Mouse (Mus musculus) MEL (cell line): ENCODE data around the gene Hist2h4. TPM values are rescaled to one million over a fixed set of nuclear protein-coding genes. Genes with fewer than 3 reads are reported as not detected.
"Not testable (repeated sequence)": the region's sequence is repeated elsewhere in the genome, so short reads cannot be mapped to it uniquely, and the experiment has no call there.

ENCODE experiments used
- DNase-seq: peaks from one replicate; pipeline ENCODE4 v3.0.0; 2011; ENCODE audit warnings: low read depth, low spot score
- H3K27ac ChIP-seq: 2 replicates; pipeline ENCODE4 v1.5.1; 2012; ENCODE audit warnings: low read depth, mild to moderate bottlenecking, control low read depth, low read length, moderate library complexity; ENCODE audit not compliant: control insufficient read depth
- H3K27me3 ChIP-seq, 2 experiments: fragments of 150-350 bp in 1 of 2; sonication (generic) in 1 of 2; 2 replicates each; pipeline ENCODE4 v1.6.1; 2012; ENCODE audit warnings: low read length in 2 of 2, mild to moderate bottlenecking in 2 of 2, improper control_type of control experiment in 1 of 2, moderate library complexity in 1 of 2; ENCODE audit not compliant: insufficient read depth in 2 of 2, control insufficient read depth in 1 of 2
- H3K36me3 ChIP-seq, 2 experiments: 2 replicates each; pipeline ENCODE4 v1.6.1; 2012 to 2014; ENCODE audit warnings: low read length in 2 of 2, improper control_type of control experiment in 1 of 2, inconsistent platforms in 1 of 2, mild to moderate bottlenecking in 1 of 2; ENCODE audit not compliant: insufficient read depth in 2 of 2, control insufficient read depth in 1 of 2
- H3K4me1 ChIP-seq, 2 experiments: fragments of 150-350 bp in 1 of 2; sonication (generic) in 1 of 2; 2 replicates each; pipeline ENCODE4 v1.6.1; 2012; ENCODE audit warnings: low read length in 2 of 2, improper control_type of control experiment in 1 of 2, mild to moderate bottlenecking in 1 of 2; ENCODE audit not compliant: insufficient read depth in 2 of 2, control insufficient read depth in 1 of 2
- H3K4me3 ChIP-seq, 2 experiments: fragments of 150-350 bp in 1 of 2; sonication (generic) in 1 of 2; 2 replicates each; pipeline ENCODE4 v1.5.1; 2012; ENCODE audit warnings: low read depth in 2 of 2, low read length in 2 of 2, mild to moderate bottlenecking in 2 of 2, moderate library complexity in 2 of 2, control low read depth in 1 of 2, improper control_type of control experiment in 1 of 2; ENCODE audit not compliant: control insufficient read depth in 1 of 2, insufficient read depth in 1 of 2
- H3K79me2 ChIP-seq: 2 replicates; pipeline ENCODE4 v1.6.1; 2012; ENCODE audit warnings: mild to moderate bottlenecking, low read length, moderate library complexity; ENCODE audit not compliant: control insufficient read depth, poor library complexity, insufficient read depth
- H3K9ac ChIP-seq: 2 replicates; pipeline ENCODE4 v1.6.1; 2012; ENCODE audit warnings: low read depth, mild to moderate bottlenecking, control low read depth, low read length, moderate library complexity; ENCODE audit not compliant: control insufficient read depth, poor library complexity, severe bottlenecking
- H3K9me3 ChIP-seq: fragments of 150-350 bp; sonication (generic); replicated peaks from 2 replicates; pipeline ENCODE4 v1.6.1; 2012; ENCODE audit warnings: mild to moderate bottlenecking, low read length, improper control_type of control experiment, moderate library complexity; ENCODE audit not compliant: insufficient read depth
- CTCF ChIP-seq, 3 experiments: IDR thresholded peaks in 2 of 3; conservative IDR thresholded peaks in 1 of 3; 2 replicates each; pipeline ENCODE4 v1.5.1; 2011 to 2012; ENCODE audit warnings: low read length in 3 of 3, low read depth in 2 of 3, mild to moderate bottlenecking in 2 of 3, improper control_type of control experiment in 1 of 3, inconsistent platforms in 1 of 3, mixed read lengths in 1 of 3, moderate library complexity in 1 of 3; ENCODE audit not compliant: control insufficient read depth in 1 of 3, insufficient read depth in 1 of 3, poor library complexity in 1 of 3, severe bottlenecking in 1 of 3
- E2F4 ChIP-seq: IDR thresholded peaks from 2 replicates; pipeline ENCODE4 v1.6.1; 2011; ENCODE audit warnings: low read depth, low read length, improper control_type of control experiment, borderline replicate concordance
- ELF1 ChIP-seq: IDR thresholded peaks from 2 replicates; pipeline ENCODE4 v1.6.1; 2014; ENCODE audit warnings: low read depth, mild to moderate bottlenecking, inconsistent platforms, low read length, improper control_type of control experiment, moderate library complexity
- EP300 ChIP-seq, 2 experiments: IDR thresholded peaks; 2 replicates each; pipeline ENCODE4 v1.6.1; 2011; ENCODE audit warnings: improper control_type of control experiment in 2 of 2, low read length in 2 of 2, low read depth in 1 of 2, mild to moderate bottlenecking in 1 of 2
- ETS1 ChIP-seq: IDR thresholded peaks from 2 replicates; pipeline ENCODE4 v1.6.1; 2012; ENCODE audit warnings: low read depth, mild to moderate bottlenecking, inconsistent platforms, low read length, improper control_type of control experiment, moderate library complexity
- MAZ ChIP-seq: IDR thresholded peaks from 2 replicates; pipeline ENCODE4 v1.6.1; 2012; ENCODE audit warnings: low read depth, mild to moderate bottlenecking, inconsistent platforms, low read length, improper control_type of control experiment
- MEF2A ChIP-seq: IDR thresholded peaks from 2 replicates; pipeline ENCODE4 v1.6.1; 2014; ENCODE audit warnings: low read depth, mild to moderate bottlenecking, inconsistent platforms, low read length, improper control_type of control experiment; ENCODE audit not compliant: poor library complexity, insufficient replicate concordance, severe bottlenecking; ENCODE audit errors: extremely low read depth
- MYC ChIP-seq: IDR thresholded peaks from 2 replicates; pipeline ENCODE4 v1.6.1; 2011; ENCODE audit warnings: low read depth, mild to moderate bottlenecking, low read length, improper control_type of control experiment, moderate library complexity
- POLR2A ChIP-seq, 2 experiments: IDR thresholded peaks; 2 replicates each; pipeline ENCODE4 v1.6.1; 2011 to 2012; ENCODE audit warnings: low read length in 2 of 2, mild to moderate bottlenecking in 2 of 2, control low read depth in 1 of 2, improper control_type of control experiment in 1 of 2, low read depth in 1 of 2, moderate library complexity in 1 of 2; ENCODE audit not compliant: control insufficient read depth in 1 of 2, insufficient read depth in 1 of 2, poor library complexity in 1 of 2
- POLR2AphosphoS2 ChIP-seq: IDR thresholded peaks from 2 replicates; pipeline ENCODE4 v1.6.1; 2011; ENCODE audit warnings: low read length, improper control_type of control experiment
- POLR2AphosphoS5 ChIP-seq: IDR thresholded peaks from 2 replicates; pipeline ENCODE4 v1.6.1; 2012; ENCODE audit warnings: low read depth, borderline replicate concordance, mild to moderate bottlenecking, inconsistent platforms, low read length, moderate library complexity, mixed read lengths
- SMC3 ChIP-seq: IDR thresholded peaks from 2 replicates; pipeline ENCODE4 v1.6.1; 2011; ENCODE audit warnings: low read depth, low read length, improper control_type of control experiment
- TAL1 ChIP-seq: IDR thresholded peaks from 2 replicates; pipeline ENCODE4 v1.6.1; 2012; ENCODE audit warnings: mild to moderate bottlenecking, inconsistent platforms, low read length, moderate library complexity, mixed read lengths
- TBP ChIP-seq: IDR thresholded peaks from 2 replicates; pipeline ENCODE4 v1.8.0; 2011; ENCODE audit warnings: low read depth, low read length, improper control_type of control experiment
- TCF12 ChIP-seq: IDR thresholded peaks from 2 replicates; pipeline ENCODE4 v1.6.1; 2014; ENCODE audit warnings: low read depth, mild to moderate bottlenecking, inconsistent platforms, low read length, improper control_type of control experiment, moderate library complexity
- UBTF ChIP-seq: IDR thresholded peaks from 2 replicates; pipeline ENCODE4 v1.6.1; 2012; ENCODE audit warnings: low read depth, mild to moderate bottlenecking, inconsistent platforms, low read length, improper control_type of control experiment, moderate library complexity, borderline replicate concordance; ENCODE audit not compliant: insufficient read depth
- USF1 ChIP-seq: IDR thresholded peaks from 2 replicates; pipeline ENCODE4 v1.6.1; 2014; ENCODE audit warnings: low read depth, mild to moderate bottlenecking, inconsistent platforms, low read length, improper control_type of control experiment, moderate library complexity
- ZKSCAN1 ChIP-seq: IDR thresholded peaks from 2 replicates; pipeline ENCODE4 v1.6.1; 2012; ENCODE audit warnings: low read depth, mild to moderate bottlenecking, inconsistent platforms, low read length, improper control_type of control experiment, moderate library complexity
- polyA plus RNA-seq, 2 experiments: library from polyadenylated mRNA; stranded (reverse) in 1 of 2; unstranded in 1 of 2; fragments of >175 nt in 1 of 2; fragments of >200 nt in 1 of 2; gene quantifications; 2 replicates each; pipeline versions ENCODE4 v1.2.1 to v1.2.4; 2012; ENCODE audit warnings: low replicate concordance in 2 of 2, low read depth in 1 of 2; ENCODE audit not compliant: insufficient read length in 2 of 2, insufficient read depth in 1 of 2, missing spikeins in 1 of 2
- total RNA-seq: library from RNA; depleted of rRNA; stranded (reverse); fragments of 300-350 nt; gene quantifications from 2 replicates; pipeline ENCODE4 v1.2.3, GENCODE M21; 2012

Hist2h4 gene
- total and polyA plus RNA-seq, 3 experiments = 1.5 to 195 TPM; not detected in 1

DNA sequence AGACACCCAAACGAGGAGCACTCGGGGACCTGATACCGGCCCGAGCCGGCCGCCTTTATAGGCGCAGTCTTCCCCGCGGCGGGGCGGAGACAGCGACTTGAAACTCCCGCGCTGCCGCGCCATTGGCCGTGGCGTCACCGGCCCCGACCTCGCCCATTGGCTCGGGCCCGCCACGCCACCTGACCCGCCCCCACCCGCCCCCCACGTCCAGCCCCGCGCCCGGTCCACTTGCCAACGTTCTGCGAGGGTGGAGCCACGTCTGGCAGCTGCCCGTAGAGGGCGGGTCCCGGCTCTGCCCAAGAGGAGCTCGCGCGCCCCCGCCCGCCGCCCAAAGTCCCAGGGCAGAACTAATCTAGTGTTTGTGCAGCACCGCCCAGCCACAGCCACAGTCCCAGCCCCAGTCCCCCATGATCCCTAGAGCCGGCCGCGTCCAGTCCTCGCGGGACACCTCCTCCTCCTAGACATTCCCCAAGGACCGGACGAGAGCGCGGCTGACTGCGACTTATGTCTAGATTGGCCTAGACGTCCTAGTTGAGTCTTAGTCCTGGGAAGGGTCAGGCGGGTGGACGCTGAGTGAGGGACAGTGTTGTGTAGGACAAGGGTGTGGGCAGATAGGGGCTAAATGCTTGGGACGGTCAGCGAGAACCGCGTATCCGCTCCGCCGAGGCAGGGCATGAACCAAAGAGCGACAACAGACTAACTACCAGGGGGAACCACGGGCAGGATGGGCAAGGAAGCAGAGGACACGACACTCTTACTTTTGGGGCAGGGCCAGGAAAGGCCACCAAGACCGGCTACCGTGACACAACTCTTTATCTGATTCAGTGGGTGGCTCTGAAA lies 23.9 kb downstream of the Hist2h4 start, which contains the start of gene Hist2h3c2:
TSS of gene Hist2h3c2 (minus strand) at position 174 of the 840 bp plus-strand sequence.
- TF ChIP-seq POLR2A (IDR thresholded peaks at IDR 0.05; ENCODE audit: control insufficient read depth in 1 of 2, insufficient read depth in 1 of 2, low read depth in 1 of 2, low read length in 2 of 2, poor library complexity in 1 of 2) (peak in 1 of 2 experiments; percentile 56; a peak in 1 of 4 replicates), POLR2AphosphoS5 (peak; percentile 90)
- peak within 1 kb of the TSS; percentile 93 for H3K27ac ChIP-seq
- peaks cover 0 to 42% of the 10 kb centered on the region in 2 experiments; a peak in 2 of 4 replicates for H3K36me3 ChIP-seq
- peaks cover 10 to 39% of the 10 kb centered on the region in 2 experiments for H3K4me1 ChIP-seq
- not testable (repeated sequence) for DNase-seq, H3K79me2 ChIP-seq, H3K27me3 ChIP-seq, H3K9me3 ChIP-seq
- H3K4me3 ChIP-seq = peak within 1 kb of the TSS; percentile 1 to 57
- peak within 1 kb of the TSS; percentile 74 for H3K9ac ChIP-seq

DNA sequence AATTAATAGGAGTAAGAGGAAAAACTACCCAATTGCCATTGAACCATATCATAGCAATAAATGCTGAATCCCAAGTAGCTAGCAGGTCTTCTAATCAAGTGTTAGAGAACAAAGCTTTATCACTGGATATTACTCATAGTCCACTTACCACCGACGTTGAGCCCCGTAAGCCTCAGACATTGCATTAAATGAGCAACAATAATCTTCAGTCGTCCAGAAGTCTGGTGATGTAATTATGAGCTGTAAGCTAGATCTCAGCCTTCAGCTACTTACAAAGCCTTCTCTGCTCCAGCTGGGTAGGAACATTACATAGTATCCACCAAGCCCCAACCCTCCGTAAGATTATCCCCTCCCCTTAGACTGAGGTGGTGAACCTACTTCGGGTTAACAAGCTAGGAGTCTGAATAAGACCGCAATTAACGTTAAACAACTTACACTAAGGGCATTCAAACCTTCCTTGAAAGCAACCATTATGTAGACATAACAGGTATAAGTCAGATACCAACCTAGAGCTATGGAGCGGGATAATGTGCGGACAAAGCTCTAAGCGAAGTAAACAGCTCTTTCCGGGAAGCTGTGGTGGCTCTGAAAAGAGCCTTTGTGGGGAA lies 25.1 kb downstream of the Hist2h4 start:
- peaks cover 0 to 27% of the 10 kb centered on the region in 2 experiments; a peak in 2 of 4 replicates for H3K4me1 ChIP-seq
- DNase-seq = peak; percentile 98

DNA sequence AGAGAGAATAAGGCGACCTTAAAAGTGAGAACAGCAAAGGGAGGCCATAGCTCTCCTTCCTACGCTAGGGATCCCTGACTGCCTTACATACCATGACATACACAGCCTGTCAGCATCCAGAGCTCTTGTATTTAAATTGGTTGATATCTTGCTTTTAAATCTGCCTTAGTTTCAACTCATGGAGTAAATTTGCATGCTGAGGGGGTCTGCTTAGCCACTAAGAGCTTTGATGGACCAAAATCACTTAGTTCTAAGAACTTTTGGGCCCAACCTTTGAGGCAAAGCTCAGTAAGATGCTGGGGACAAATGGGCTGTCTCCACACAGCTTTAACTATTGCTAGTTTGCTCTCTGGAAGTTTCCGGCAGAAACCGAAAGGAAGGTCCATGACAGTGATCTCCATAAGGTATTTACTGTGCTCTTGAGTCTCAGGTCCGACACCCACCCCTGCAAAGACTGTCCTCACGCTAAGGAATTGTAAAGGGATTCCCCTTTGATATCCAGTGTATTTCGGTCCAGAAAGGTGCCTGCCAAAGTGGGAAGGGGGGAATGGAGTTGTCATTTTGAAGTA lies 25.7 kb downstream of the Hist2h4 start:
- Histone ChIP-seq H3K36me3 (peaks cover 0 to 25% of the 10 kb centered on the region in 2 experiments; a peak in 2 of 4 replicates), H3K79me2 (peaks cover 4% of the 10 kb centered on the region; the same call in 1 of the 2 replicates), H3K4me3 (peak overlapping the region; percentile 1 to 57), H3K4me1 (peaks cover 0 to 26% of the 10 kb centered on the region in 2 experiments; a peak in 2 of 4 replicates), H3K27ac (peak overlapping the region; percentile 93), H3K27me3 (no peaks in the 10 kb centered on the region), H3K9ac (peak overlapping the region; percentile 74), H3K9me3 (no peaks in the 10 kb centered on the region)
- TF ChIP-seq MYC (no peak), CTCF (IDR thresholded peaks at IDR 0.05 in 2 of 3, conservative IDR thresholded peaks at IDR 0.05 in 1 of 3; ENCODE audit: control insufficient read depth in 1 of 3, insufficient read depth in 1 of 3, low read depth in 2 of 3, low read length in 3 of 3, poor library complexity in 1 of 3, severe bottlenecking in 1 of 3) (peak in 1 of 3 experiments; percentile 12; a peak in 1 of 6 replicates), ETS1 (no peak), MEF2A (no peak), SMC3 (no peak), USF1 (no peak), TBP (peak; percentile 54), TAL1 (no peak), ZKSCAN1 (no peak), EP300 (IDR thresholded peaks at IDR 0.05; ENCODE audit: low read depth in 1 of 2, low read length in 2 of 2) (no peak), POLR2AphosphoS2 (no peak), E2F4 (no peak), ELF1 (no peak), TCF12 (no peak), POLR2A (IDR thresholded peaks at IDR 0.05; ENCODE audit: control insufficient read depth in 1 of 2, insufficient read depth in 1 of 2, low read depth in 1 of 2, low read length in 2 of 2, poor library complexity in 1 of 2) (peak in 1 of 2 experiments; percentile 1; a peak in 1 of 4 replicates), MAZ (no peak), UBTF (no peak)
- peak; percentile 92 for DNase-seq

More for the DNA sequence above, 25.1 kb downstream of the Hist2h4 start:
- H3K79me2 ChIP-seq = peaks cover 4% of the 10 kb centered on the region; the same call in 1 of the 2 replicates
- peaks cover 0 to 30% of the 10 kb centered on the region in 2 experiments; a peak in 2 of 4 replicates for H3K36me3 ChIP-seq
- no peaks in the 10 kb centered on the region for H3K9me3 ChIP-seq
- peak overlapping the region; percentile 74 for H3K9ac ChIP-seq
- no peaks in the 10 kb centered on the region for H3K27me3 ChIP-seq
- H3K4me3 ChIP-seq = peak overlapping the region; percentile 1 to 57
- peak overlapping the region; percentile 93 for H3K27ac ChIP-seq
- TF ChIP-seq ETS1 (no peak), POLR2A (IDR thresholded peaks at IDR 0.05; ENCODE audit: control insufficient read depth in 1 of 2, insufficient read depth in 1 of 2, low read depth in 1 of 2, low read length in 2 of 2, poor library complexity in 1 of 2) (peak in 1 of 2 experiments; percentile 83; a peak in 2 of 4 replicates), POLR2AphosphoS5 (peak; percentile 99)
- TF ChIP-seq, all 39 proteins: peak for 2
